Mouse (Mus musculus): ENCODE data around the gene Slc25a26.

DNA sequence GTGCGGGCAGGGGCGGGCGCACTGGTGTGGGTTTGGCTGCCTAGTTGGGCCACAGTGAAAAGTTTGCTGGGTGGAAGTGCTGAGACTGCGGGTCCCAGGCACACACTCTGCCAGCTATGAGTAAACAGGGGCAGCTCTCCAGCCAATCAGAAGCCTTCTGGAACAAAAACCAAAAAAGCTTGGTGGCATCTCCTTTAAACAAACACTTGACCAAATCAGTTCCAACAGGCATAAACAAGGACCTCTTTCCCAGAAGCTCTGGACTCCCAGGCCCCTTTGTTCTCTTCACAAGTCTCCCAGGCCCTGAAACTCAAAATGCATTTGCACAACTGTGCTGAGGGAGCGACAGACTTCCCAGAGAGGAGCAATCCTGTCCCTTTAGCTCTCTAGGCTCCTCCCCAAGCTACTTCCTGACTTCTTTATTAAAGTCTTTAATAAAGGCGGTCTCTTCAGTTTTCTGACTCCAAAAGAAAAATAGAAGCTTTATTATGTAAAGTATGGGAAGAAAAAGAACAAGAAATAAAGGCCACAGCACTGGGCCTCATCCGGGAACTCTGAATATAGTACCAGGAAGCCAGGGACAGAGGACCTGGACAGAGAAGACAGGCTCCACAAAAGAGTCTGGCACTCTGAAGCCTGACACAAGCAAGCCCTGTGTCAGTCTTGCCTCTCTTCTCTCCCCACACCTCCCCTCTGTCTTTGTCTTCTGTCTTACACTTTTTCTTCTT, 131.1 kb downstream of the Slc25a26 start:
- TF ChIP-seq CTCF (IDR thresholded peaks at IDR 0.05; ENCODE audit: control insufficient read depth, insufficient read depth, insufficient replicate concordance, low read depth, low read length) (no peak), POLR2A (IDR thresholded peaks at IDR 0.05; ENCODE audit: control insufficient read depth, low read depth, low read length) (no peak)

Data from testis, adult 2 months (tissue).